Mouse (Mus musculus) embryonic facial prominence, embryonic 15.5 days (tissue): ENCODE data around the gene Zfp91. TPM values are rescaled to one million over a fixed set of nuclear protein-coding genes. Genes with fewer than 3 reads are reported as not detected.

Experiments
- ATAC-seq: fragments of 200-750 bp; cut with Nextera tagmentation; 2 replicates; pipeline ENCODE4 v1.8.0; 2017; ENCODE audit warnings: low read depth, moderate TSS enrichment; ENCODE audit not compliant: insufficient number of reproducible peaks, low FRiP score, low TSS enrichment
- H3K27ac ChIP-seq: fragments of 300-500 bp; sonication (generic); replicated peaks from 2 replicates; pipeline ENCODE4 v1.5.1; 2015; ENCODE audit warnings: mild to moderate bottlenecking, inconsistent platforms
- H3K27me3 ChIP-seq: fragments of 300-500 bp; sonication (generic); 2 replicates; pipeline ENCODE4 v1.6.1; 2015; ENCODE audit warnings: inconsistent platforms
- H3K36me3 ChIP-seq: fragments of 300-500 bp; sonication (generic); 2 replicates; pipeline ENCODE4 v1.6.1; 2015; ENCODE audit warnings: mild to moderate bottlenecking, inconsistent platforms
- H3K4me1 ChIP-seq: fragments of 300-500 bp; sonication (generic); 2 replicates; pipeline ENCODE4 v1.6.1; 2015; ENCODE audit warnings: inconsistent platforms
- H3K4me2 ChIP-seq: fragments of 300-500 bp; sonication (generic); replicated peaks from 2 replicates; pipeline ENCODE4 v1.6.1; 2015; ENCODE audit warnings: mild to moderate bottlenecking, inconsistent platforms
- H3K4me3 ChIP-seq: fragments of 300-500 bp; sonication (generic); replicated peaks from 2 replicates; pipeline ENCODE4 v1.5.1; 2015; ENCODE audit warnings: mild to moderate bottlenecking, inconsistent platforms
- H3K9ac ChIP-seq: fragments of 300-500 bp; sonication (generic); 2 replicates; pipeline ENCODE4 v1.6.1; 2015; ENCODE audit warnings: inconsistent platforms
- H3K9me3 ChIP-seq: fragments of 300-500 bp; sonication (generic); replicated peaks from 2 replicates; pipeline ENCODE4 v1.6.1; 2016; ENCODE audit warnings: inconsistent platforms
- WGBS: fragments of 180-500 bp; shearing (Covaris S2); methylation state at CpG from one replicate; pipeline ENCODE4 v1.1.7; 2015; 5-methylcytosine and 5-hydroxymethylcytosine counted together
- polyA plus RNA-seq: library from polyadenylated mRNA; unstranded; fragments of >200 nt; fragmentation: Nextera tagmentation; extraction: Ambion mirVana; gene quantifications from 2 replicates; pipeline ENCODE4 v1.2.1, GENCODE M21; 2015

Gene Zfp91
- 14.3 and 15.0 TPM in 2 replicates for polyA plus RNA-seq

DNA sequence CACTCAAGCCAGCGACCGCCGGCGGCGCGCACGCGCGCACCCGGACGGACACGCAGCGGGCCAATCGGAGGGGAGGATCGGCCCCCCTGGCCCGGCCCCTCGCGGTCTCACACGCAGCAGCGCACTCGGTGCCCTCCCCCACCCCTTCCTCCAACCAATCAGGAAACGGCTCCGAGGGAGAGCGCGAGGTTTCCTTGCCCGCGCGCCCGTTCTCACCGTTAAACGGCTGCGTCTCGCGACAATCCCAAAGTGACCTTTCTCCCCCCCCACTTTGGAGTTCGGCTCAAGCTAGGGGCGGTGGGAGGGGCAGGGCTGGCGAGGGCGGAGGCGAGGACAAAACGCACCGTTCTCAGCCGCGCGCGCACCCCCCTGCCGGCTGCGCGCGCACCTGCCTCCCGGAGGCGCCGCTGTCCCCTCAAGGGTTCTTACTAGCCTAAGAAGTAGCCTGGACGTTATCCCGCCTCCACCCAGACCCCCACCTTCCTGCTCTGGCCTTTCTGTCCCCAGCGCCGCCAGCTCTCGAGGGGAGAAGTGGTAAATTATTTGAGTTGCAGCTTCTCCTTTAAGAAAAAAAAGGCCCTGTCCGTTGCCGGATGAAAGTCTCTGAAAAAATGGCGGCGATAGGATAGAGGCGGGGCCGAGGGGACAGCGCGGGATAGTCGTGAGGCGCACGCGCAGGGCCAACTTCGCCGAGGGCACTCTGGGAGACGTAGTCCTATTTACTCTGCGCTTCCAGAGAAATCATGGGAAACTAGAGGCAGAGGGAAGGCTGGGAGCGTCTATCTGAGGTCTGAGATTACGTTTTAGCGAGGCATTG lies at the start of gene Zfp91, which contains the start of gene Lpxn:
Gene Zfp91, minus strand, starts transcription at position 616 of the 817 bp plus-strand sequence.
Gene Lpxn, plus strand, starts transcription at position 683 of the 817 bp plus-strand sequence.
- Histone ChIP-seq H3K9me3 (no peaks in the 10 kb centered on the region), H3K4me2 (peak within 1 kb of the TSS; percentile 68), H3K27me3 (no peaks in the 10 kb centered on the region), H3K27ac (peak within 1 kb of the TSS; percentile 100), H3K4me1 (0 out of 2 replicates have a peak, but pooled peaks cover 3% of the 10 kb centered on the region), H3K9ac (peak within 1 kb of the TSS; percentile 99), H3K4me3 (peak within 1 kb of the TSS; percentile 70), H3K36me3 (no peaks in the 10 kb centered on the region)
- ATAC-seq = peak; percentile 96
- WGBS = under 1% methylated on average over 56 of the region's 76 CpGs

DNA sequence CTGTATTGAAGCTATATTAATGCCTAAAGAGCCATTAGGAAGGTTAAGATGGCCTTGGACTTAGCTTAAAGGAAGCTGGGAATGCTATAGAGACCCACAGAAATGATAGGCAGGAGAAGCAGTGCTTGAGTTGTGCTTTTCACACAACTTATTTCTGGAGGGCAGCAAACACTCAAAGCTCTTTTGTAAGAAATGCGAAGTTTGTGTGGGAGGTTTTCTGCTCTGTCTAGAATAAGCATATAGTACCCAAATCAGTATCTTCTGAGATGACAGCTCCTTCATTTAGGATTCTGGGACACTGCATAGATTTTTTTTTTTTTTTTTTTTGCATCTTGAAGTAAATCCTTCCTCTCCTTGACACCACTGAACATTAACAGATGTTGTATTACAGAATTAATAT lies 42.6 kb upstream of the Zfp91 start:
- WGBS = 82% methylated on average over 1 of the region's 1 CpGs
- Histone ChIP-seq H3K4me1 (no peaks in the 10 kb centered on the region), H3K27me3 (no peaks in the 10 kb centered on the region), H3K4me3 (no peak overlapping the region), H3K4me2 (no peak overlapping the region), H3K9ac (no peak overlapping the region), H3K36me3 (no peaks in the 10 kb centered on the region), H3K9me3 (no peaks in the 10 kb centered on the region), H3K27ac (no peak overlapping the region)
- no peak for ATAC-seq

DNA sequence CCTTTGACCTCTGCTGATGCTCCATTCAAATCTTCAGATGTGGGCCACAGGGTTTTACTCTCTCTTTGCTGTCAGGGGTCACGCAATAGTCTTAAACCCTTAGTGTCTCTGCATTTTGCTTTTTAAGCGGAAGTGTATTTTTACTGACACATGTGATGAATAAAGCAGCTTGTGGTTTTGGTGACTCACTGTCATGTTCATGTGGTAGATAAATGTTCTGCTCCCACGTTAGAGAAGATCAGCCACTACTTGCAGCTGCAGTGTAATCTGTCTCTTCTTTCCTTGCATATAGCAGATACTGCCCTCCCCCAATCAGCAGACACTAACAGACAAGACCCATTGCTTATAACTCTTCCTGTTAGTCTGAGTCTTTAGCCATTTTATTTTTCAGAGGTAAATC lies 37.7 kb upstream of the Zfp91 start:
- no peaks in the 10 kb centered on the region for H3K4me1 ChIP-seq
- no peaks in the 10 kb centered on the region for H3K27me3 ChIP-seq
- no peaks in the 10 kb centered on the region for H3K9me3 ChIP-seq
- H3K9ac ChIP-seq = no peak overlapping the region
- H3K27ac ChIP-seq = no peak overlapping the region
- WGBS = 62% methylated on average over 3 of the region's 3 CpGs
- no peak overlapping the region for H3K4me2 ChIP-seq
- H3K4me3 ChIP-seq = no peak overlapping the region
- H3K36me3 ChIP-seq = no peaks in the 10 kb centered on the region
- ATAC-seq = no peak

DNA sequence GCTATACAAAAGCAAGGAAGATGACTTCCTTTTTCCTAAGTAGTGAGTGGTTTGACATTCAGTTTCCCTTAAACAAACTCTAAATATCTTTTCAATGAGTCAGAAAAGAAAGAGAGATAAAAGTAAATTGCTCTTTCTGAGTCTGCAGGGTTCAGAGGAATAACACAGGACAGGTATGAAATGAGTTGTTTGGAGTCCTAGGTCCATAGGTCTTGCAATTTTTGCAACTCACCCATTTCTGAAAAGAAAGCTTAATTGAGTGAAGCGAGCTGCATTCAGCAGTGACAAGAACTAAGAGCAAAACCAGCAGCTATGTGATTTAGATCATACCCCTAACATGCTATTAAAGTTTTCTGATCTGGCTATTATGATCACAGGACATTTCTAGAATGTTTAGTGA lies 35.6 kb upstream of the Zfp91 start:
- H3K4me3 ChIP-seq = no peak overlapping the region
- no peak overlapping the region for H3K4me2 ChIP-seq
- no peak overlapping the region for H3K27ac ChIP-seq
- H3K9ac ChIP-seq = no peak overlapping the region
- 40% methylated on average over 1 of the region's 1 CpGs for WGBS
- ATAC-seq = no peak
- H3K36me3 ChIP-seq = no peaks in the 10 kb centered on the region
- H3K27me3 ChIP-seq = no peaks in the 10 kb centered on the region
- no peaks in the 10 kb centered on the region for H3K9me3 ChIP-seq
- no peaks in the 10 kb centered on the region for H3K4me1 ChIP-seq

DNA sequence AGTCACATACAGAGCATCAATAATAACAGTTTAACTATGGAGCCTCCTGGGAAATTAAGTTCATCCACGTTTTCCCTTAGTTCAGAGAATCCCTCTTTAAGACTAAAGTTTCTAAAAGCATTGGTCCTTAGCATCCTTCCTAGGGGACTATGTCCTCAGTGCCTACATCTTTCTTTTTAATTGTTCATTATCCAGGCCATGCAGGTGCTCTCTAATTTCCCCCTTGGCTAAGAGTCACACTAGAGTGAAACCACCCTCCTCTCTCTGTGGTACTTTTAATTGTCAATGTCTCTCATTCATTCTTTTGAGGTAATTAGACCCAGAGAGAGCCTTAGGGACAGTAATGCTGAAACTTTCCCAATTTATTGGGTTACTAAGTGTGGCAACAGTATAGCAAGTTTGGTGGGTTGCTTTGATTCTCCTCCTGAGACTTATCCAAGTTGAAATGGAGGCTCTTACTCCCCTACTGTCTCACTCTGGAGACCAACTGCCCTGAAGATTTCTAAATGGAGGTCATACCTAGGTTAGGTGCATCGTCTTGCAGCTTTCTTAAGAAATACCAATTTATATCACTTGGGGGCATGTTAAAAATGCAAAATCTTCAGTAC lies 35.0 kb upstream of the Zfp91 start:
- H3K4me2 ChIP-seq = no peak overlapping the region
- no peaks in the 10 kb centered on the region for H3K4me1 ChIP-seq
- no peaks in the 10 kb centered on the region for H3K36me3 ChIP-seq
- WGBS = 54% methylated on average over 2 of the region's 2 CpGs
- no peaks in the 10 kb centered on the region for H3K27me3 ChIP-seq
- H3K9me3 ChIP-seq = no peaks in the 10 kb centered on the region
- H3K9ac ChIP-seq = no peak overlapping the region
- 0 out of 2 replicates have a peak, but pooled peaks have one; percentile 39 for ATAC-seq
- H3K4me3 ChIP-seq = no peak overlapping the region
- H3K27ac ChIP-seq = no peak overlapping the region

DNA sequence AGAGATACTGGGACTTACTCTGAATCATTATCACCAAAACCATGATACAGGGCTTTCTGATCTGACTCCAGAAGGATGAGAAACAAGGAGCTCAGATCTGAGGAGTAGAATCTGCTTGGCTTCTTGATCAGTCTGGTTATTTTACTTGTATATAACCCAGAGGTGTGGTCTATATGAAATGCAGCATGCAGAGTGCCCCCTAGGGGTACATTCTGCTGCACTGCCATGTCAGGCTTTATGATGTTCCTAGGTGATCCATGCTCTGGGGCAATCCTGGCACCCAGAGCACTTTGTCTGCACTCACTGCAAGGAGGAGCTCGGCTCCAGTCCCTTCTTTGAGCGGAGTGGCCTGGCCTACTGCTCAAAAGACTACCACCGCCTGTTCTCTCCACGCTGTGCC lies 28.6 kb upstream of the Zfp91 start:
- Histone ChIP-seq H3K9me3 (no peaks in the 10 kb centered on the region), H3K27ac (no peak overlapping the region), H3K9ac (no peak overlapping the region), H3K4me3 (no peak overlapping the region), H3K36me3 (no peaks in the 10 kb centered on the region), H3K4me1 (no peaks in the 10 kb centered on the region), H3K27me3 (no peaks in the 10 kb centered on the region), H3K4me2 (no peak overlapping the region)
- 71% methylated on average over 4 of the region's 4 CpGs for WGBS
- ATAC-seq = no peak

DNA sequence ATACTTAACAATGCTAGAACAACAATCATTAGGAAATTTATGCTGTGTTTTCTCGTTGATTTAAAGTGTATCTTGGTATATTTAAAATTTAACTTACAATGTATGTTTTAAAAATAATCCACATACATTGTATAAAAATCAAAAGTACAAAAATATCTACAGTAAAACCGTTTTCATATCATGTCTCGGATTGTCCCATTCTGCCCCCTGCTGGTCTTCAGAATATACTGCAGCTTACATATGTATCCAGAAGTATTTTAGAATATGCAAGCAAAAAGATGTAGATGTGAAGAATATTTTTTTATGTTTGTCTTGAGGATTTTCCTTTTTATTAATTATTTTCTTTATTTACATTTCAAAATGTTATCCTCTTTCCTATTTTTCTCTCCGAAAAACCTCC lies 24.5 kb upstream of the Zfp91 start:
- H3K4me2 ChIP-seq = no peak overlapping the region
- no peak overlapping the region for H3K27ac ChIP-seq
- no peak overlapping the region for H3K4me3 ChIP-seq
- no peak for ATAC-seq
- no peak overlapping the region for H3K9ac ChIP-seq
- H3K36me3 ChIP-seq = no peaks in the 10 kb centered on the region
- no peaks in the 10 kb centered on the region for H3K4me1 ChIP-seq
- H3K27me3 ChIP-seq = no peaks in the 10 kb centered on the region
- WGBS = 26% methylated on average over 4 of the region's 4 CpGs
- no peaks in the 10 kb centered on the region for H3K9me3 ChIP-seq

DNA sequence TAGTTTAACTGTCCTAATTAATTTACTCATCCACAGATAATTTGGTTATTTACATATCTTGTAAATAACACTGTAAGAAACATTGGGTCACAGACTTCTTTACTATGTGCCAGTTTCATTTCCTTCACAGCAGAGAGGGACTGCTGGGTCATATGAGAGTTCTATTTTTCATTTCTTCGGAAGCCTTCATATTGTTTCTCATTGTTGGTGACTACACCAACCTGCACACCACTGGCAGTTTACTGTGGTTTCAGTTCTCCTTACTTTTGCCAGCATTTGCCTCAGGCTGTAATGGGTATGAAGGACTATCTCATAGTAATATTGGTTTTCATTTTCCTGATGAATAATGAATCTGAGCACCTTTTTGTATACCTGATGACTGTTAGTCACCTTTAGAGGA lies 22.6 kb upstream of the Zfp91 start:
- no peak overlapping the region for H3K4me3 ChIP-seq

GRCm38 (mm10) chr19:12813883-12814282 lies 18.0 kb upstream of the Zfp91 start:
- Histone ChIP-seq H3K4me2 (no peak overlapping the region), H3K4me3 (no peak overlapping the region), H3K9me3 (no peaks in the 10 kb centered on the region), H3K9ac (no peak overlapping the region), H3K27ac (no peak overlapping the region), H3K4me1 (no peaks in the 10 kb centered on the region), H3K27me3 (no peaks in the 10 kb centered on the region), H3K36me3 (no peaks in the 10 kb centered on the region)
- no peak for ATAC-seq
- WGBS = 74% methylated on average over 1 of the region's 1 CpGs

More for the DNA sequence above, 22.6 kb upstream of the Zfp91 start:
- Histone ChIP-seq H3K4me2 (no peak overlapping the region), H3K27me3 (no peaks in the 10 kb centered on the region), H3K27ac (no peak overlapping the region), H3K4me1 (no peaks in the 10 kb centered on the region), H3K9me3 (no peaks in the 10 kb centered on the region), H3K36me3 (no peaks in the 10 kb centered on the region), H3K9ac (no peak overlapping the region)
- ATAC-seq = no peak
- 89% methylated on average over 1 of the region's 1 CpGs for WGBS

- Histone ChIP-seq H3K27ac (no peak overlapping the region), H3K36me3 (no peaks in the 10 kb centered on the region), H3K4me2 (no peak overlapping the region), H3K9ac (no peak overlapping the region), H3K4me3 (no peak overlapping the region), H3K9me3 (no peaks in the 10 kb centered on the region), H3K27me3 (no peaks in the 10 kb centered on the region), H3K4me1 (no peaks in the 10 kb centered on the region)
- ATAC-seq = no peak
- 29% methylated on average over 1 of the region's 1 CpGs for WGBS
These were observed 16.9 kb upstream of the Zfp91 start for GRCm38 (mm10) chr19:12812644-12813364.

- ATAC-seq = no peak
- Histone ChIP-seq H3K27ac (no peak overlapping the region), H3K4me1 (no peaks in the 10 kb centered on the region), H3K4me2 (no peak overlapping the region), H3K27me3 (no peaks in the 10 kb centered on the region), H3K9me3 (no peaks in the 10 kb centered on the region), H3K4me3 (no peak overlapping the region), H3K9ac (no peak overlapping the region), H3K36me3 (no peaks in the 10 kb centered on the region)
- 62% methylated on average over 2 of the region's 2 CpGs for WGBS
These were observed 10.3 kb upstream of the Zfp91 start for GRCm38 (mm10) chr19:12806214-12806613.
